Mouse (Mus musculus) cerebellum, adult (tissue): ENCODE data around the gene Dhx30.
"Not testable (repeated sequence)": the region's sequence is repeated elsewhere in the genome, so short reads cannot be mapped to it uniquely, and the experiment has no call there.

ENCODE experiments used
- ATAC-seq: cut with Nextera tagmentation; 2 replicates; pipeline ENCODE4 v1.9.2; 2017; ENCODE audit warnings: mild to moderate bottlenecking, moderate library complexity, mixed read lengths; ENCODE audit not compliant: insufficient number of reproducible peaks, low FRiP score, low TSS enrichment

Gene Dhx30

GRCm38 (mm10) chr9:110100627-110101600 lies 16.7 kb downstream of the Dhx30 start:
- peak; percentile 94 for ATAC-seq

GRCm38 (mm10) chr9:110097791-110098190 lies 19.8 kb downstream of the Dhx30 start:
- ATAC-seq, result no peak

GRCm38 (mm10) chr9:110094761-110095160 lies 22.9 kb downstream of the Dhx30 start:
- ATAC-seq, result no peak

GRCm38 (mm10) chr9:110093303-110093702 lies 24.3 kb downstream of the Dhx30 start:
- no peak for ATAC-seq

- ATAC-seq, result no peak
These were observed 31.9 kb downstream of the Dhx30 start for GRCm38 (mm10) chr9:110085693-110086092.

GRCm38 (mm10) chr9:110084201-110084964 lies 33.2 kb downstream of the Dhx30 start:
- no peak for ATAC-seq

GRCm38 (mm10) chr9:110081066-110081465 lies 36.6 kb downstream of the Dhx30 start:
- ATAC-seq, result no peak

GRCm38 (mm10) chr9:110076468-110076867 lies 41.2 kb downstream of the Dhx30 start:
- not testable (repeated sequence) for ATAC-seq

GRCm38 (mm10) chr9:110071843-110072242 lies 45.8 kb downstream of the Dhx30 start:
- ATAC-seq, result peak; percentile 56; the same call in 1 of the 2 replicates

- ATAC-seq, result no peak
These were observed 46.6 kb downstream of the Dhx30 start for GRCm38 (mm10) chr9:110071011-110071410.

GRCm38 (mm10) chr9:110070358-110070757 lies 47.3 kb downstream of the Dhx30 start:
- ATAC-seq, result peak; percentile 36; the same call in 1 of the 2 replicates

- no peak for ATAC-seq
These were observed 48.9 kb downstream of the Dhx30 start for GRCm38 (mm10) chr9:110068745-110069144.

- ATAC-seq, result no peak
These were observed 53.0 kb downstream of the Dhx30 start for GRCm38 (mm10) chr9:110064641-110065040.

GRCm38 (mm10) chr9:110062861-110063260 lies 54.8 kb downstream of the Dhx30 start:
- ATAC-seq, result no peak

- no peak for ATAC-seq
These were observed 55.2 kb downstream of the Dhx30 start for GRCm38 (mm10) chr9:110062405-110062804.

GRCm38 (mm10) chr9:110060761-110061160 lies 56.9 kb downstream of the Dhx30 start:
- ATAC-seq, result no peak

GRCm38 (mm10) chr9:110057200-110057599 lies 60.4 kb downstream of the Dhx30 start:
- ATAC-seq, result no peak

GRCm38 (mm10) chr9:110054781-110055180 lies 62.8 kb downstream of the Dhx30 start:
- ATAC-seq, result no peak

- no peak for ATAC-seq
These were observed 63.6 kb downstream of the Dhx30 start for GRCm38 (mm10) chr9:110054080-110054421.

- peak; percentile 84 for ATAC-seq
These were observed 64.1 kb downstream of the Dhx30 start for GRCm38 (mm10) chr9:110053305-110054079.

GRCm38 (mm10) chr9:110052951-110053304 lies 64.7 kb downstream of the Dhx30 start:
- peak; percentile 52 for ATAC-seq
